Mouse (Mus musculus) Patski (cell line): ENCODE measurements around the gene Myadml2. TPM values are rescaled to one million over a fixed set of nuclear protein-coding genes. Genes with fewer than 3 reads are reported as not detected.
"Not testable (repeated sequence)": the region's sequence is repeated elsewhere in the genome, so short reads cannot be mapped to it uniquely, and the experiment has no call there.

Experiments
- ATAC-seq: fragments of 100-300 bp; one replicate; pipeline ENCODE4 v1.8.0; 2021
- CTCF ChIA-PET: fragments of 350-600 bp; sonication (Branson Sonifier 250); formaldehyde crosslinking; loops from one replicate; lab custom pipeline; 2022; ENCODE audit warnings: inconsistent platforms; lab: Charles Lee
- POLR2A ChIA-PET: fragments of 350-600 bp; sonication (Branson Sonifier 250); formaldehyde crosslinking; loops from one replicate; lab custom pipeline; 2022; ENCODE audit warnings: antibody characterized with exemption, inconsistent platforms; lab: Charles Lee
- DNase-seq: peaks from one replicate; pipeline ENCODE4 v3.0.0-alpha.2; 2011; ENCODE audit warnings: low read depth, low spot score
- H3K27me3 ChIP-seq: fragments of 371-371 bp; one replicate; pipeline ENCODE4 v1.5.1; 2021
- CTCF ChIP-seq: fragments of 100-300 bp; IDR thresholded peaks from one replicate; pipeline ENCODE4 v1.5.1; 2021
- in situ Hi-C: fragments of 300-500 bp; cut with MboI; formaldehyde crosslinking; loops from 3 replicates; pipeline ENCODE4 v1.11.1; 2018; ENCODE audit warnings: low pct_unique_long_range_greater_than_20kb, mixed read lengths
- polyA plus RNA-seq: library from polyadenylated mRNA; unstranded; gene quantifications from one replicate; pipeline ENCODE4 v1.2.3, GENCODE M21; 2021

Gene Myadml2
- polyA plus RNA-seq, 1 experiment from 2014 or later, result not detected

GRCm38 (mm10) chr11:120683536-120683935, 35.6 kb upstream of the Myadml2 start:
- TF ChIP-seq CTCF, result no peak
- H3K27me3 ChIP-seq, result no peaks in the 10 kb centered on the region
- no peak for DNase-seq
- no peak for ATAC-seq
- CTCF ChIA-PET, result interaction anchor here (2.2 kb wide), 1 partner anchor 25 kb away, joined by 4 read pairs; no protein-coding TSS in a partner anchor
- in situ Hi-C loops, result no loop called here
- POLR2A ChIA-PET, result interaction anchor here (1.5 kb wide), 1 partner anchor 9 kb away, joined by 5 read pairs; no protein-coding TSS in a partner anchor

DNA sequence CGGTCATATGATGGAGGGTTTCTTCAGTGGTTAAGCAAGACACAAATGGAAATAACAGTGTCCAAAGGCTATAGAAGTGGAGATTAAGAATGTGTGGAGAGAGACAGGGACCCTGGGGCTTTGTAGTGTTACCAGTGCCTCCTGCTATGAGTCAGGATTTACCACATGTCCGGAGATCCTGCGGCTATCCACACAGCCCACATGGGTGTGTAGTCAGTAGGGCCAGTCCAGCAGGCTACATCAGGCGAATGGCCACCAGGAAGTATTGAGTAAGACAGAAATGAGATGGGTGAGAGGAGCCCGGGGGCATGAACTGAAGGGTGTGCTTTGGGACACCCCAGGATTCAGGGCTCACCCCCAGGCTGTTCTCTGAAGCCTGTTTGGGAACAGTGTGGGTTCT, 34.7 kb upstream of the Myadml2 start:
- no peak for ATAC-seq
- TF ChIP-seq CTCF, result no peak
- POLR2A ChIA-PET, result no interaction called here
- H3K27me3 ChIP-seq, result no peaks in the 10 kb centered on the region
- no peak for DNase-seq
- in situ Hi-C loops, result no loop called here
- CTCF ChIA-PET, result no interaction called here

DNA sequence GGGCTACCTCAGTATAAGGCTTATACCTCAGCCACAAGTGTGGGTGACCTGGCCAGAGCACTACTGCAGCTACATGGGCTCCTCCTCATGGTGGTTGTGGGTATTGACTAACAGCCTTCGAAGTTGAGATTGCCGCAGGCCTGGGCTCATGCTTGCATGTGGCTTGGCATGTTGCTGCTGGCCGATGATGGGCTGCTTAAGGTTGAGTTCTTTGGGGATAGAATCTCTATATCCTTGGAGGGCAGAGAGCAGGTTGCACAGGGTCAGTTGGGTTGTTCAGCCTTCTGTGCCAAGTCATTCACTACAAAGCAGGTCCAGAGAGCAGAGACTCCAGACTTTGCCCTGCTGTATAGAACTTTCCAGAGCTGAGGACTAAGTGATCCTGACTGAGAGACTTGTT, 32.0 kb upstream of the Myadml2 start:
- CTCF ChIA-PET, result interaction anchor here (0.7 kb wide), 1 partner anchor 15 kb away, joined by 3 read pairs; no protein-coding TSS in a partner anchor

GRCm38 (mm10) chr11:120676951-120677350, 29.0 kb upstream of the Myadml2 start:
- POLR2A ChIA-PET, result interaction anchor here (0.6 to 0.9 kb wide), 2 partner anchors 18 to 105 kb away, joined by 4 read pairs; no protein-coding TSS in a partner anchor
- in situ Hi-C loops, result no loop called here
- CTCF ChIA-PET, result interaction anchor here (0.7 to 1.0 kb wide), 3 partner anchors 13 to 22 kb away, joined by 3 read pairs; no protein-coding TSS in a partner anchor
- H3K27me3 ChIP-seq, result no peaks in the 10 kb centered on the region
- TF ChIP-seq CTCF, result no peak
- ATAC-seq (no peak), DNase-seq (no peak)

More for the DNA sequence above, 32.0 kb upstream of the Myadml2 start:
- in situ Hi-C loops, result no loop called here
- no peak for TF ChIP-seq CTCF
- no peak for ATAC-seq
- POLR2A ChIA-PET, result no interaction called here
- no peak for DNase-seq
- H3K27me3 ChIP-seq, result no peaks in the 10 kb centered on the region

DNA sequence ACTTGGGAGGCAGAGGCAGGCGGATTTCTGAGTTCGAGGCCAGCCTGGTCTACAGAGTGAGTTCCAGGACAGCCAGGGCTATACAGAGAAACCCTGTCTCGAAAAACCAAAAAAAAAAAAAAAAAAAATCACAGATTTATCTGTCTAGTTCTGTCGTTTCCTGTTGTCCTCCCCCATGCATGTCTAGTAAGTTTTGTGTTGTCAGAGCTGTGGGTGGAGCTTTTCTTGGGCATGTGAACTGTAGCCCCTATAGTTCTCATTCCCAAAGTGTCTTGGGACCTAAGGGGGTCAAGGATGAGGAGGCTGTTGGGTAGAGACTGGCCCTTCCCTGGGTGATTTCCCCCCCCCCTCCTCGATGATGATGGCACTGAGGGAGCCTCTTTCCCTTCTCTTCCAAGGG, 27.9 kb upstream of the Myadml2 start:
- POLR2A ChIA-PET, in situ Hi-C loops, ATAC-seq, H3K27me3 ChIP-seq, DNase-seq: not testable (repeated sequence)
- CTCF ChIA-PET, result interaction anchor here (1.0 kb wide), 1 partner anchor 16 kb away, joined by 3 read pairs; no protein-coding TSS in a partner anchor

GRCm38 (mm10) chr11:120673594-120674122, 25.7 kb upstream of the Myadml2 start:
- ATAC-seq (no peak), DNase-seq (no peak)
- no peak for TF ChIP-seq CTCF
- CTCF ChIA-PET, result interaction anchor here (1.3 to 1.5 kb wide), 2 partner anchors 23 to 126 kb away, joined by 3 to 4 read pairs; no protein-coding TSS in a partner anchor
- peaks cover 4% of the 10 kb centered on the region for H3K27me3 ChIP-seq
- POLR2A ChIA-PET, result interaction anchor here (1.1 to 2.3 kb wide), 3 partner anchors 12 to 44 kb away, joined by 3 to 12 read pairs (median 4); no protein-coding TSS in a partner anchor
- in situ Hi-C loops, result no loop called here

DNA sequence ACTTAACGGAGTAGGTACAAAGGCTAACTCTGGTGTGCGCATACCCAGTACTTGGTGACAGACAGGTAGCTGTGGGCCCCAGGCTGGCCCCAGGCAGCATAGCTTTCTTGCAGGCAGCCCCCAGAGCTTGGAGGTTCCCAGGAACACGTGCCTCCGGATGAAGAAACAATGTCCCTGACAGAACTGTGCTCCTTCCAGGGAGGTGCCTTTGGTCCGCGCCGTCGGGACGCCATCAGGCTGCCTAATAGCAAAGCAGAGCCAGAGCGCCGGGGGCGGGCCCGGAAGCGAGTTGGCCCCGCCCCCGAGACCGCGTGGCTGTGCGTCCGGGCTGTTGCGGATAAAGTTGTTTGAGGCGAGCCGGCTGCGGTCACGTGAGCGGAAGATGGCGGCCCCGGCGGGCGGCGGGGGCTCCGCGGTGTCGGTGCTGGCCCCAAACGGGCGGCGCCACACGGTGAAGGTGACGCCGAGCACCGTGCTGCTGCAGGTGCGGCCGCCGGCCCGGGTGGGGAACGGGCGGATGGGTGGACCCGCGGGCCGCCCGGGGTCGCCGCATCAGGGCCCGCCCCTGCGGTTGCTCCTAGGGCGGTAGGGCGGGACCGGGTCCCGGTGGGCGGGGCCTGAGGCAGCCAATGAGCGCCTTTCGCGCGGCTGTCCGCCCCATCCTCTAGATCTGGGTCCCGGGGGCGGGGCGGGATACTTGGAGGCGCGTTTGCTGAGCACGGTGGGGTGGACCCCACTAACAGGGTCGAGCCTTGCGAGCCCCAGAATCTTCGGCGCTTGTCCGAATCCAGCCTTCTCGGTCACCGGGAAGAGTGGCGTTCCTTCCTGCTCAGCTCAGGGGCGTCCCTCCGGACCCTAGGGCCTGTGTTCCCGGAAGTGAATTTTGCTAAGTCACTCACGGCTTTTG, 25.0 kb upstream of the Myadml2 start, which contains the start of gene Aspscr1:
Gene Aspscr1, plus strand, starts transcription at position 287 of the 907 bp plus-strand sequence.
- no peak for TF ChIP-seq CTCF
- H3K27me3 ChIP-seq, result peaks cover 8% of the 10 kb centered on the region
- in situ Hi-C loops, result no loop called here
- DNase-seq (no peak), ATAC-seq (peak; percentile 81)
- CTCF ChIA-PET, result interaction anchor here (1.5 kb wide), 1 partner anchor 24 kb away, joined by 4 read pairs; no protein-coding TSS in a partner anchor
- POLR2A ChIA-PET, result interaction anchor here (1.3 to 2.3 kb wide), 2 partner anchors 26 to 84 kb away, joined by 3 to 12 read pairs; no protein-coding TSS in a partner anchor

DNA sequence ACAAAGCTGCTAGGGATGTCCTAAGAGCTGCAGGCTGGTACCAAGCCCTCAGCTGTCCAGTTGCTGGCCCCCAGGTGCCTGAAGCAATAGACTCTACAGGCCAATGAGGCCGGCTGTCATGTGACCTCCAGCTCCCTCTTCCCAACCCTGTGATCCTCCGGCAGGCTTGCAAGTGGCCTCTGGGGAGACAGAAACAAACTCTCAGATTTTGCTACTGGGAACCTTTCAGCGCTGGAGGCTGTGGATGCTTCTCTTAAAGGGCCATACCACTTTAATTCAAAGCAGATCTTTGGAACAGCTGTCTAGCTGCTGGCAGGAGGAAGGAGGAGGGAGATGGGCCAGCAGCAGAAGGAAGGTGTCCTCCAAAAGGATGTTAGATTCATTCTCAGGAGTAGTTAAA, 18.7 kb upstream of the Myadml2 start:
- TF ChIP-seq CTCF, result no peak
- CTCF ChIA-PET, result interaction anchor here (1.4 to 1.7 kb wide), 3 partner anchors 11 to 45 kb away, joined by 3 to 7 read pairs (median 4); no protein-coding TSS in a partner anchor
- H3K27me3 ChIP-seq, result peaks cover 46% of the 10 kb centered on the region
- POLR2A ChIA-PET, result no interaction called here
- DNase-seq (no peak), ATAC-seq (no peak)
- in situ Hi-C loops, result no loop called here

DNA sequence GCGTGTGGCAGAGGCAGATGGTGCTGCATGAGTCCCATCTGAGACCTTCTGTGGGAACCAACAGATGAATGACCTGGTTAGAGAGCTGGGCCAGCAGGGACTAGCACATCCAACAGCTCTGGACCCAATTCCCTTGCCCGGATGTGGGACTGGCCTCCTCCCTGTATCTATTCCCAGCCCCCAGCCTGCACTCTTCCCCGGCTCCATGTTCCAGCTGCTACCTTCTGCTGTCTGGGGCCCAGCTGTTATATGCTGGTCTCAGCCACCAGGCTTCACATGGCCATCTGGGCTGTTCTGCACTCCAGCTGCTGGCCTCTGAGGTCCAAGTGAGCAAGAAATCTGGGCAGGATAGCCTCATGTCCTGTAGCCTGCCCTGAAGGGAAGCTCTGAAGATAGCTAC, 17.4 kb upstream of the Myadml2 start:
- CTCF ChIA-PET, result interaction anchor here (1.3 to 1.7 kb wide), 5 partner anchors 12 to 46 kb away, joined by 3 to 7 read pairs (median 3); no protein-coding TSS in a partner anchor
- no peak for DNase-seq
- POLR2A ChIA-PET, result no interaction called here
- in situ Hi-C loops, result no loop called here
- H3K27me3 ChIP-seq, result peaks cover 55% of the 10 kb centered on the region
- TF ChIP-seq CTCF, result no peak
- no peak for ATAC-seq

DNA sequence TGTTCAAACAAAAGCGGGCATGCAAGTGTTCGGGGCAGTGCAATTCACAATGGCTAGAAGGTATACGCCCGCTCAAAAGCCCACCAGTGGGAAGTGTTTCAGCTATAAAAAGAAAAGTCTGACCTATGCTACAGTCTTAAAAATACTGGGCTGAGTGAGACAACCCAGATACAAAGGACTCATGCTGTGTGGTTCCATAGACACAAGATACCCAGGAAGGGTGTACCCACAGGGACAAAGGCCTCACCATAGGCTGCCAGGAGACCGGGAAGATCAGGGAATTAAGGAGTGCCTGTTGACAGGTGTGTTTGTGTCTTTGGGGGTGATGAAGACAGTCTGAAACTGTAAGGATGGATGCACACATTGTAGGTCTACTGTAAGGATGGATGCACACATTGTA, 15.8 kb upstream of the Myadml2 start:
- in situ Hi-C loops, result no loop called here
- POLR2A ChIA-PET, result no interaction called here
- no peak for DNase-seq
- TF ChIP-seq CTCF, result no peak
- CTCF ChIA-PET, result no interaction called here
- ATAC-seq, result no peak
- H3K27me3 ChIP-seq, result peaks cover 66% of the 10 kb centered on the region
